Mouse (Mus musculus): ENCODE measurements around the gene Eif2b4. TPM values are rescaled to one million over a fixed set of nuclear protein-coding genes. Genes with fewer than 3 reads are reported as not detected.

Eif2b4 gene
- polyA plus RNA-seq (2016; fragmentation: Nextera tagmentation; extraction: Ambion mirVana): 63.0 and 64.4 TPM in 2 replicates

GRCm38 (mm10) chr5:31192939-31193630 is at the start of gene Eif2b4, which contains the start of gene Snx17:
TSS of gene Eif2b4 (minus strand) at chr5:31193430.
TSS of gene Snx17 (plus strand) at chr5:31193227.
- under 1% methylated on average over 48 of the region's 48 CpGs for WGBS
- Histone ChIP-seq H3K27me3 (no peaks in the 10 kb centered on the region), H3K36me3 (peaks cover 65% of the 10 kb centered on the region)

GRCm38 (mm10) chr5:31242191-31242590 is 49.0 kb upstream of the Eif2b4 start:
- Histone ChIP-seq H3K27me3 (no peaks in the 10 kb centered on the region), H3K9ac (peak overlapping the region; percentile 97; the same call in 1 of the 2 replicates), H3K4me2 (replicated peaks) (peak overlapping the region; percentile 77), H3K4me3 (peak overlapping the region; percentile 96), H3K9me3 (replicated peaks) (no peaks in the 10 kb centered on the region), H3K27ac (no peak overlapping the region), H3K36me3 (peaks cover 36% of the 10 kb centered on the region), H3K4me1 (peaks cover 8% of the 10 kb centered on the region)
- WGBS: 23% methylated on average over 10 of the region's 10 CpGs
- no peak for ATAC-seq (ENCODE audit: low FRiP score)

More at GRCm38 (mm10) chr5:31192939-31193630, at the start of gene Eif2b4, which contains the start of gene Snx17:
- Histone ChIP-seq H3K4me1 (peaks cover 22% of the 10 kb centered on the region), H3K4me2 (replicated peaks) (peak within 1 kb of the TSS; percentile 87), H3K9me3 (replicated peaks) (no peaks in the 10 kb centered on the region), H3K9ac (peak within 1 kb of the TSS; percentile 85), H3K27ac (peak within 1 kb of the TSS; percentile 83), H3K4me3 (peak within 1 kb of the TSS; percentile 80)
- peak; percentile 95 for ATAC-seq (ENCODE audit: low FRiP score)

- Histone ChIP-seq H3K9ac (peak overlapping the region; percentile 97), H3K4me3 (peak overlapping the region; percentile 96), H3K9me3 (replicated peaks) (no peaks in the 10 kb centered on the region), H3K4me1 (peaks cover 8% of the 10 kb centered on the region), H3K27ac (peak overlapping the region; percentile 98), H3K36me3 (peaks cover 30% of the 10 kb centered on the region), H3K4me2 (replicated peaks) (peak overlapping the region; percentile 77), H3K27me3 (no peaks in the 10 kb centered on the region)
- ATAC-seq (ENCODE audit: low FRiP score): no peak; the same call in 1 of the 2 replicates
- 1% methylated on average over 13 of the region's 13 CpGs for WGBS
Observed at GRCm38 (mm10) chr5:31241522-31242034, 48.3 kb upstream of the Eif2b4 start.

GRCm38 (mm10) chr5:31240637-31241521 is 47.6 kb upstream of the Eif2b4 start, which contains the start of the genes Nrbp1 and Gm9970:
TSS of gene Nrbp1 (plus strand) at chr5:31240864.
TSS of gene Gm9970 (minus strand) at chr5:31241232.
- H3K4me1 ChIP-seq: peaks cover 8% of the 10 kb centered on the region
- no peaks in the 10 kb centered on the region; the same call in 1 of the 2 replicates for H3K9me3 ChIP-seq (replicated peaks)
- H3K27ac ChIP-seq: peak within 1 kb of the TSS; percentile 98
- H3K4me2 ChIP-seq (replicated peaks): peak within 1 kb of the TSS; percentile 77
- peak; percentile 99 for ATAC-seq (ENCODE audit: low FRiP score)
- under 1% methylated on average over 73 of the region's 103 CpGs for WGBS
- H3K27me3 ChIP-seq: no peaks in the 10 kb centered on the region
- peak within 1 kb of the TSS; percentile 96 for H3K4me3 ChIP-seq
- H3K36me3 ChIP-seq: peaks cover 23% of the 10 kb centered on the region
- peak within 1 kb of the TSS; percentile 97 for H3K9ac ChIP-seq

GRCm38 (mm10) chr5:31226641-31227040 is 33.4 kb upstream of the Eif2b4 start:
- no peaks in the 10 kb centered on the region for H3K27me3 ChIP-seq
- H3K4me1 ChIP-seq: no peaks in the 10 kb centered on the region; the same call in 1 of the 2 replicates
- 83% methylated on average over 1 of the region's 1 CpGs for WGBS
- no peaks in the 10 kb centered on the region for H3K9me3 ChIP-seq (replicated peaks)
- ATAC-seq (ENCODE audit: low FRiP score): no peak
- H3K27ac ChIP-seq: no peak overlapping the region
- H3K4me2 ChIP-seq (replicated peaks): no peak overlapping the region
- H3K36me3 ChIP-seq: no peaks in the 10 kb centered on the region
- H3K9ac ChIP-seq: no peak overlapping the region
- H3K4me3 ChIP-seq: no peak overlapping the region

- H3K4me2 ChIP-seq (replicated peaks): no peak overlapping the region
- H3K36me3 ChIP-seq: no peaks in the 10 kb centered on the region
- H3K27me3 ChIP-seq: no peaks in the 10 kb centered on the region
- H3K4me1 ChIP-seq: peaks cover 9% of the 10 kb centered on the region
- no peaks in the 10 kb centered on the region for H3K9me3 ChIP-seq (replicated peaks)
- H3K9ac ChIP-seq: no peak overlapping the region
- 95% methylated on average over 9 of the region's 9 CpGs for WGBS
- no peak for ATAC-seq (ENCODE audit: low FRiP score)
- no peak overlapping the region for H3K4me3 ChIP-seq
- no peak overlapping the region for H3K27ac ChIP-seq
Observed at GRCm38 (mm10) chr5:31222696-31223095, 29.5 kb upstream of the Eif2b4 start.

GRCm38 (mm10) chr5:31221304-31221945 is 28.2 kb upstream of the Eif2b4 start:
- peak; percentile 21; the same call in 1 of the 2 replicates for ATAC-seq (ENCODE audit: low FRiP score)
- Histone ChIP-seq H3K4me1 (peaks cover 9% of the 10 kb centered on the region), H3K9me3 (replicated peaks) (no peaks in the 10 kb centered on the region), H3K27me3 (no peaks in the 10 kb centered on the region), H3K36me3 (no peaks in the 10 kb centered on the region), H3K4me3 (peak overlapping the region; percentile 97), H3K9ac (peak overlapping the region; percentile 95), H3K27ac (peak overlapping the region; percentile 96), H3K4me2 (replicated peaks) (peak overlapping the region; percentile 83)
- 15% methylated on average over 11 of the region's 11 CpGs for WGBS

- whole genome bisulfite sequencing: under 1% methylated on average over 52 of the region's 70 CpGs
Observed at GRCm38 (mm10) chr5:31220448-31221303, 27.4 kb upstream of the Eif2b4 start, which contains the start of gene Ppm1g. TSS of gene Ppm1g (minus strand) at chr5:31220687.

GRCm38 (mm10) chr5:31219911-31220447 is 26.7 kb upstream of the Eif2b4 start:
- H3K9ac ChIP-seq: peak overlapping the region; percentile 95
- H3K4me2 ChIP-seq (replicated peaks): peak overlapping the region; percentile 83
- peak; percentile 81 for ATAC-seq (ENCODE audit: low FRiP score)
- peak overlapping the region; percentile 96 for H3K27ac ChIP-seq
- WGBS: under 1% methylated on average over 40 of the region's 40 CpGs
- peak overlapping the region; percentile 97 for H3K4me3 ChIP-seq
- no peaks in the 10 kb centered on the region for H3K27me3 ChIP-seq
- peaks cover 9% of the 10 kb centered on the region for H3K4me1 ChIP-seq
- H3K36me3 ChIP-seq: no peaks in the 10 kb centered on the region
- no peaks in the 10 kb centered on the region for H3K9me3 ChIP-seq (replicated peaks)

More at GRCm38 (mm10) chr5:31220448-31221303, 27.4 kb upstream of the Eif2b4 start, which contains the start of gene Ppm1g:
- H3K9me3 ChIP-seq (replicated peaks): no peaks in the 10 kb centered on the region
- H3K27me3 ChIP-seq: no peaks in the 10 kb centered on the region
- peaks cover 9% of the 10 kb centered on the region for H3K4me1 ChIP-seq
- H3K27ac ChIP-seq: peak within 1 kb of the TSS; percentile 96
- H3K4me2 ChIP-seq (replicated peaks): peak within 1 kb of the TSS; percentile 83
- H3K4me3 ChIP-seq: peak within 1 kb of the TSS; percentile 97
- peak; percentile 94 for ATAC-seq (ENCODE audit: low FRiP score)
- peak within 1 kb of the TSS; percentile 95 for H3K9ac ChIP-seq
- H3K36me3 ChIP-seq: no peaks in the 10 kb centered on the region

- no peak for ATAC-seq (ENCODE audit: low FRiP score)
- peak overlapping the region; percentile 97 for H3K4me3 ChIP-seq
- H3K4me1 ChIP-seq: peaks cover 9% of the 10 kb centered on the region
- H3K4me2 ChIP-seq (replicated peaks): peak overlapping the region; percentile 83
- H3K9ac ChIP-seq: peak overlapping the region; percentile 95
- H3K36me3 ChIP-seq: no peaks in the 10 kb centered on the region
- H3K9me3 ChIP-seq (replicated peaks): no peaks in the 10 kb centered on the region
- peak overlapping the region; percentile 96 for H3K27ac ChIP-seq
- 2% methylated on average over 11 of the region's 11 CpGs for WGBS
- no peaks in the 10 kb centered on the region for H3K27me3 ChIP-seq
Observed at GRCm38 (mm10) chr5:31219474-31219873, 26.2 kb upstream of the Eif2b4 start.
